ENCODE assay signal across 17 mouse cellular contexts in genomic region chr4:84232346-84232745, GRCm38 (mm10).
"Had no signal": no experiment of that assay in that cellular context is flagged by ENCODE, and none has a peak within 500 bp of the region (broad histone marks: within the 10 kb centered on the region; RNA-seq: fewer than 3 reads in every experiment).

No protein-coding gene starts in this region.

- H3K27ac ChIP-seq: kidney, postnatal 0 days; layer of hippocampus, adult 2 months; limb, embryonic 10.5 days; limb, embryonic 13.5 days; liver, embryonic 14.5 days; midbrain, embryonic 10.5 days; midbrain, embryonic 13.5 days had no signal

- H3K4me1 ChIP-seq: limb, embryonic 13.5 days; midbrain, embryonic 13.5 days had no signal

- H3K9me3 ChIP-seq: limb, embryonic 10.5 days; limb, embryonic 13.5 days; midbrain, embryonic 10.5 days; midbrain, embryonic 13.5 days had no signal

- DNase-seq: kidney, postnatal 25 days; layer of hippocampus, adult 9-11 months; liver; liver, postnatal 0 days; lung, embryonic 14.5 days; thymus, adult 18-20 months; thymus, postnatal 36 days had no signal

- H3K36me3 ChIP-seq: limb, embryonic 10.5 days; limb, embryonic 13.5 days; midbrain, embryonic 10.5 days; midbrain, embryonic 13.5 days had no signal

- H3K4me3 ChIP-seq: layer of hippocampus, adult 2 months; limb, embryonic 10.5 days; limb, embryonic 13.5 days; megakaryocyte, embryonic 14.5 days; midbrain, embryonic 10.5 days; midbrain, embryonic 13.5 days had no signal

- H3K9ac ChIP-seq: limb, embryonic 13.5 days; liver, embryonic 14.5 days; liver, postnatal 0 days; lung, embryonic 14.5 days; midbrain, embryonic 13.5 days had no signal

- H3K4me2 ChIP-seq: limb, embryonic 13.5 days; lung, embryonic 14.5 days; midbrain, embryonic 13.5 days had no signal

- ATAC-seq: liver, postnatal 0 days; lung, postnatal 0 days; midbrain, embryonic 13.5 days; midbrain, embryonic 16.5 days had no signal

- H3K27me3 ChIP-seq: limb, embryonic 13.5 days; megakaryocyte, embryonic 14.5 days had no signal
